Mouse (Mus musculus): ENCODE measurements around the gene 9130213A22Rik. TPM values are rescaled to one million over a fixed set of nuclear protein-coding genes. Genes with fewer than 3 reads are reported as not detected.

9130213A22Rik gene
- 0.53 and 0.80 TPM in 2 replicates for polyA plus RNA-seq (2012; rRNA removed)

GRCm38 (mm10) chr11:69122336-69122951, at the start of gene 9130213A22Rik:
TSS of gene 9130213A22Rik (minus strand) at chr11:69122589.

GRCm38 (mm10) chr11:69156800-69157199, 34.4 kb upstream of the 9130213A22Rik start, which contains the start of gene Alox12b:
TSS of gene Alox12b (plus strand) at chr11:69156989.

GRCm38 (mm10) chr11:69125852-69125918, 3.3 kb upstream of the 9130213A22Rik start, which contains the start of gene Aloxe3:
TSS of gene Aloxe3 (plus strand) at chr11:69125896.

GRCm38 (mm10) chr11:69120221-69121000, 2.0 kb downstream of the 9130213A22Rik start, which contains the start of gene Hes7:
TSS of gene Hes7 (plus strand) at chr11:69120404.

GRCm38 (mm10) chr11:69094697-69095429, 27.5 kb downstream of the 9130213A22Rik start, which contains the start of gene Per1:
TSS of gene Per1 (plus strand) at chr11:69095217.

GRCm38 (mm10) chr11:69088103-69088855, 34.1 kb downstream of the 9130213A22Rik start, which contains the start of gene Vamp2:
TSS of gene Vamp2 (plus strand) at chr11:69088490.

GRCm38 (mm10) chr11:69070590-69071222, 51.7 kb downstream of the 9130213A22Rik start, which contains the start of gene Tmem107:
TSS of gene Tmem107 (plus strand) at chr11:69070806.

Other genes starting within 250 kb of the 9130213A22Rik start
- 0.70 and 0.84 TPM in 2 replicates for gene Rnf222, start 234.0 kb downstream of the 9130213A22Rik start, polyA plus RNA-seq (2012; rRNA removed)
- gene Rpl26, start 221.0 kb downstream of the 9130213A22Rik start, polyA plus RNA-seq (2012; rRNA removed), result 175 and 211 TPM in 2 replicates
- gene Odf4, start 195.5 kb downstream of the 9130213A22Rik start, polyA plus RNA-seq (2012; rRNA removed), result not detected in 2 replicates
- gene Arhgef15, start 165.1 kb downstream of the 9130213A22Rik start, polyA plus RNA-seq (2012; rRNA removed), result 24.5 and 26.3 TPM in 2 replicates
- gene Slc25a35, start 154.5 kb downstream of the 9130213A22Rik start, polyA plus RNA-seq (2012; rRNA removed), result 27.1 and 32.6 TPM in 2 replicates
- 17.9 and 21.9 TPM in 2 replicates for gene Rangrf, start 147.4 kb downstream of the 9130213A22Rik start, polyA plus RNA-seq (2012; rRNA removed)
- gene Pfas, start 114.1 kb downstream of the 9130213A22Rik start, polyA plus RNA-seq (2012; rRNA removed), result 3.1 and 4.6 TPM in 2 replicates
- gene Ctc1, start 106.7 kb downstream of the 9130213A22Rik start, polyA plus RNA-seq (2012; rRNA removed), result 12.6 and 16.5 TPM in 2 replicates
- 16.9 and 18.1 TPM in 2 replicates for gene Aurkb, start 76.9 kb downstream of the 9130213A22Rik start, polyA plus RNA-seq (2012; rRNA removed)
- 10.7 and 19.3 TPM in 2 replicates for gene Borcs6, start 62.9 kb downstream of the 9130213A22Rik start, polyA plus RNA-seq (2012; rRNA removed)
- gene Tmem107, start 51.8 kb downstream of the 9130213A22Rik start, polyA plus RNA-seq (2012; rRNA removed), result 15.9 and 17.7 TPM in 2 replicates
- 78.1 and 119 TPM in 2 replicates for gene Vamp2, start 34.1 kb downstream of the 9130213A22Rik start, polyA plus RNA-seq (2012; rRNA removed)
- 9.6 and 9.8 TPM in 2 replicates for gene Per1, start 27.4 kb downstream of the 9130213A22Rik start, polyA plus RNA-seq (2012; rRNA removed)
- gene Hes7, start 2.2 kb downstream of the 9130213A22Rik start, polyA plus RNA-seq (2012; rRNA removed), result 1.00 and 1.9 TPM in 2 replicates
- 35.1 and 49.7 TPM in 2 replicates for gene Aloxe3, start 3.3 kb upstream of the 9130213A22Rik start, polyA plus RNA-seq (2012; rRNA removed)
- 27.0 and 30.6 TPM in 2 replicates for gene Alox12b, start 34.4 kb upstream of the 9130213A22Rik start, polyA plus RNA-seq (2012; rRNA removed)
- gene Alox8, start 75.3 kb upstream of the 9130213A22Rik start, polyA plus RNA-seq (2012; rRNA removed), result 0.18 TPM in 1 of 2 replicates, not detected in the other
- 0.02 TPM in 1 of 2 replicates, not detected in the other for gene Gucy2e, start 114.4 kb upstream of the 9130213A22Rik start, polyA plus RNA-seq (2012; rRNA removed)
- 2.4 and 2.7 TPM in 2 replicates for gene Cntrob, start 201.2 kb upstream of the 9130213A22Rik start, polyA plus RNA-seq (2012; rRNA removed)
- 11.5 and 14.4 TPM in 2 replicates for gene Trappc1, start 201.4 kb upstream of the 9130213A22Rik start, polyA plus RNA-seq (2012; rRNA removed)
- gene Kcnab3, start 203.7 kb upstream of the 9130213A22Rik start, polyA plus RNA-seq (2012; rRNA removed), result 0.76 and 1.3 TPM in 2 replicates
- 1.6 and 12.4 TPM in 2 replicates for gene Rnf227, start 217.9 kb upstream of the 9130213A22Rik start, polyA plus RNA-seq (2012; rRNA removed)
- gene Chd3, start 246.8 kb upstream of the 9130213A22Rik start, polyA plus RNA-seq (2012; rRNA removed), result 44.4 and 47.6 TPM in 2 replicates